In genomic region chr8:12417056-12417455, GRCm38 (mm10) we compare ENCODE assay signal across 31 mouse cellular contexts. TPM values are rescaled to one million over a fixed set of nuclear protein-coding genes. Genes with fewer than 3 reads are reported as not detected.
A peak's percentile ranks its signal among the peaks of the same experiment; 100 is the strongest.
DNase-seq lines count a peak whose midpoint lies in the region; ATAC-seq and TF ChIP-seq lines count a peak whose summit lies in the region.
"Had no signal": no experiment of that assay in that cellular context is flagged by ENCODE, and none has a peak within 500 bp of the region (broad histone marks: within the 10 kb centered on the region; RNA-seq: fewer than 3 reads in every experiment).

No protein-coding gene starts in this region.

- H3K4me1 ChIP-seq in intestine, postnatal 0 days (replicated peaks; ENCODE audit: control insufficient read depth, insufficient read depth, low read length), result no peaks in the 10 kb centered on the region
- H3K4me1 ChIP-seq: heart, embryonic 12.5 days; heart, embryonic 15.5 days; kidney, embryonic 15.5 days had no signal

- DNase-seq in adrenal gland, adult (ENCODE audit: inconsistent age in 2 of 2, low spot score in 1 of 2), result peak; percentile 46 to 70
- DNase-seq in adrenal gland, postnatal 4 days (ENCODE audit: low spot score in 2 of 2), result no peak
- DNase-seq in adrenal gland, postnatal 36 days, result peak; percentile 22 to 32
- DNase-seq in adrenal gland, adult 8-10 months, result no peak
- DNase-seq in 3134 (ENCODE audit: extremely low read depth, insufficient read length, low spot score), result peak; percentile 28
- DNase-seq in fibroblast of lung, adult 2 months (ENCODE audit: low read depth), result peak; percentile 2
- no peak for DNase-seq in cerebellum, postnatal 10 days
- DNase-seq: cerebellum, adult 11 months; cerebellum, adult 2 months; cerebellum, postnatal 14 days; gastrocnemius, postnatal 10 days; gastrocnemius, postnatal 36 days; heart, adult 18-20 months; heart, postnatal 10 days; heart, postnatal 4 days; kidney, adult 2 months had no signal

- H3K27ac ChIP-seq in intestine, postnatal 0 days (ENCODE audit: low read depth, low read length), result no peak overlapping the region
- H3K27ac ChIP-seq: forebrain, embryonic 13.5 days; heart, embryonic 15.5 days; hindbrain, embryonic 14.5 days; hindbrain, postnatal 0 days; kidney, embryonic 15.5 days had no signal

- no peak for ATAC-seq in intestine, postnatal 0 days
- ATAC-seq: CD4-positive, CD25-positive, alpha-beta regulatory T cell, adult 4 months; forebrain, embryonic 13.5 days; forebrain, embryonic 16.5 days; hindbrain, postnatal 0 days; inflammation-experienced regulatory T-cells, adult 6 months; intestine, embryonic 16.5 days had no signal

- H3K4me2 ChIP-seq in intestine, postnatal 0 days (replicated peaks; ENCODE audit: low read depth), result no peak overlapping the region
- H3K4me2 ChIP-seq: forebrain, embryonic 13.5 days; heart, embryonic 12.5 days; heart, embryonic 15.5 days; hindbrain, embryonic 14.5 days; kidney, embryonic 15.5 days had no signal

- no peak overlapping the region for H3K9ac ChIP-seq in intestine, postnatal 0 days (ENCODE audit: low read depth, low read length)
- H3K9ac ChIP-seq: forebrain, embryonic 13.5 days; heart, embryonic 12.5 days; heart, embryonic 15.5 days; hindbrain, embryonic 14.5 days; kidney, embryonic 15.5 days had no signal

- H3K27me3 ChIP-seq in intestine, postnatal 0 days (replicated peaks; ENCODE audit: control insufficient read depth, insufficient read depth, low read length), result peaks cover 8% of the 10 kb centered on the region; the same call in 1 of the 2 replicates
- H3K27me3 ChIP-seq: forebrain, embryonic 13.5 days had no signal

- no peak for TF ChIP-seq CTCF in intestine, postnatal 0 days (IDR thresholded peaks at IDR 0.05; ENCODE audit: low read depth)

- 83% methylated on average over 2 of the region's 2 CpGs for WGBS in intestine, postnatal 0 days

- H3K36me3 ChIP-seq in intestine, postnatal 0 days (ENCODE audit: control insufficient read depth, insufficient read depth), result no peaks in the 10 kb centered on the region
- H3K36me3 ChIP-seq: heart, embryonic 12.5 days; heart, embryonic 15.5 days; kidney, embryonic 15.5 days had no signal

- H3K9me3 ChIP-seq in intestine, postnatal 0 days (ENCODE audit: control insufficient read depth), result no peaks in the 10 kb centered on the region
- H3K9me3 ChIP-seq: forebrain, embryonic 13.5 days; heart, embryonic 12.5 days; heart, embryonic 15.5 days; kidney, embryonic 15.5 days had no signal

- H3K4me3 ChIP-seq in intestine, postnatal 0 days (ENCODE audit: low read depth, low read length), result no peak overlapping the region
- H3K4me3 ChIP-seq: forebrain, embryonic 13.5 days; heart, embryonic 12.5 days; heart, embryonic 15.5 days; kidney, embryonic 15.5 days had no signal

RNA-seq across cellular contexts. Expression of gene Sox1, which starts 22.0 kb away (rescaled TPM):
- under 1 TPM; 0.06 to 0.25 TPM for total RNA-seq in adrenal gland, postnatal 4 days (2021)
- not detected for total RNA-seq in adrenal gland, postnatal 36 days (2021)
- total RNA-seq in adrenal gland, adult 8-10 months (2022), result not detected
- not detected in 2 replicates for polyA plus RNA-seq in intestine, postnatal 0 days (2015; fragmentation: Nextera tagmentation; extraction: Ambion mirVana)
- total RNA-seq: gastrocnemius, adult 18-20 months; gastrocnemius, postnatal 36 days; heart, adult 18-20 months; heart, postnatal 10 days; heart, postnatal 4 days; MEL had no signal
- polyA plus RNA-seq: C2C12; CD4-positive, CD25-positive, alpha-beta regulatory T cell, adult 4 months; embryonic facial prominence, embryonic 14.5 days; heart, embryonic 12.5 days; heart, embryonic 15.5 days; inflammation-experienced regulatory T-cells, adult 6 months; intestine, embryonic 16.5 days; kidney, adult 2 months; kidney, embryonic 15.5 days had no signal

Comparison
In these comparisons a context has a peak if more than half of its experiments do, and no peak if none do; other contexts are left out.
1. DNase-seq: peak in adrenal gland, adult (2 of 2), adrenal gland, postnatal 36 days (2 of 2), 3134 (single experiment) and fibroblast of lung, adult 2 months (single experiment); none in adrenal gland, postnatal 4 days (0 of 2), adrenal gland, adult 8-10 months (single experiment) and cerebellum, postnatal 10 days (0 of 2).